Mouse (Mus musculus) Muller cell, postnatal 12 days (primary cell): ENCODE results near the gene Zfp598.
"Not testable (repeated sequence)": the region's sequence is repeated elsewhere in the genome, so short reads cannot be mapped to it uniquely, and the experiment has no call there.

Experiments used
- DNase-seq: peaks from one replicate; pipeline ENCODE4 v3.0.0-alpha.2; 2015; ENCODE audit errors: inconsistent ontology term

Zfp598 gene

GRCm38 (mm10) chr17:24721383-24721955 lies 52.0 kb downstream of the Zfp598 start:
- not testable (repeated sequence) for DNase-seq

- DNase-seq = no peak
Measured at GRCm38 (mm10) chr17:24722220-24722924, 52.9 kb downstream of the Zfp598 start.

- peak; percentile 26 for DNase-seq
Measured at GRCm38 (mm10) chr17:24723122-24723880, 53.8 kb downstream of the Zfp598 start.

- no peak for DNase-seq
Measured at GRCm38 (mm10) chr17:24723881-24724180, 54.3 kb downstream of the Zfp598 start.

GRCm38 (mm10) chr17:24724184-24724583 lies 54.7 kb downstream of the Zfp598 start, which contains the start of gene Ndufb10:
TSS of gene Ndufb10 (minus strand) at chr17:24724478.
- peak; percentile 93 for DNase-seq

- no peak for DNase-seq
Measured at GRCm38 (mm10) chr17:24725637-24726390, 56.3 kb downstream of the Zfp598 start.

GRCm38 (mm10) chr17:24727618-24728017 lies 58.1 kb downstream of the Zfp598 start, which contains the start of gene Rpl3l:
TSS of gene Rpl3l (plus strand) at chr17:24727820.
- no peak for DNase-seq

- DNase-seq = no peak
Measured at GRCm38 (mm10) chr17:24728184-24728583, 58.7 kb downstream of the Zfp598 start.

- no peak for DNase-seq
Measured at GRCm38 (mm10) chr17:24729067-24729466, 59.6 kb downstream of the Zfp598 start.

GRCm38 (mm10) chr17:24730787-24731186 lies 61.3 kb downstream of the Zfp598 start:
- no peak for DNase-seq
